Comparison of ENCODE assay signal across 17 mouse cellular contexts in the genomic region with DNA sequence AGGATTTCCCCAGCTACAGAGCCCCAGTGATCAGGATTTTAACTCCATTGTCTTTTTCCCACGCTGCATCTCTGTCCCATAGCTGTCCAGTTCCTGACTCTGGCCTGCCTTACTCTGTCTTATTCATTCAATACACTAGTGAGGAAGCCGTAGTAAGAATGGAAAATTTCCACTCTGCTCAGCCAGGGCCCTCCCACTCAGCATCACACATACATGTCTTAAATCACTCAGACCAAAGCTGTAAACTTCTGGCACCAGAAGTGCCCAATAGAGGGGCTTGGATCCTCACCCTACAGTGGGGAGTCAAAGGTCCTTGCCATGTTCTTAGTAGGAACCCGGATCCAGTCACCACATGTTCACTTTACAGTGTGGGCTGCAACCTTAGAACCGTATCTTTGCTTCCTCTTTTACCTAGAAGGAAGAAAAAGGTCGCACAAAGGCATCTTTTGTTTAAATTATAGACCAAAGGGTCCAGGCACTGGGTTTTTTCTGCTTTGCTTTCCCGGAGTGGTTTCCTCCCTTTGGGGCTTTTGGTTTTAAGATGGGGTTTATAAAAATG. TPM values are rescaled to one million over a fixed set of nuclear protein-coding genes. Genes with fewer than 3 reads are reported as not detected.
DNase-seq lines count a peak whose midpoint lies in the region; ATAC-seq lines count a peak whose summit lies in the region.
"Had no signal": no experiment of that assay in that cellular context is flagged by ENCODE, and none has a peak within 500 bp of the region (broad histone marks: within the 10 kb centered on the region; RNA-seq: fewer than 3 reads in every experiment).

No protein-coding gene starts in this region.

- 60% methylated on average over 6 of the region's 6 CpGs for WGBS in heart, embryonic 15.5 days
- 33% methylated on average over 6 of the region's 6 CpGs for WGBS in lung, embryonic 15.5 days
- WGBS in limb, embryonic 12.5 days: 57% methylated on average over 6 of the region's 6 CpGs
- 77% methylated on average over 6 of the region's 6 CpGs for WGBS in hindbrain, embryonic 10.5 days

- 0 out of 2 replicates have a peak, but pooled peaks have one; percentile 22 for ATAC-seq in heart, embryonic 15.5 days (replicated peaks; ENCODE audit: insufficient number of reproducible peaks, insufficient read depth, low FRiP score, low read depth)
- no peak for ATAC-seq in lung, embryonic 15.5 days (ENCODE audit: borderline replicate concordance, extremely low read depth, low FRiP score, low TSS enrichment)
- no peak for ATAC-seq in limb, embryonic 12.5 days (ENCODE audit: insufficient number of reproducible peaks, insufficient read depth, low FRiP score, low TSS enrichment, low read depth)
- ATAC-seq: activated CD4-positive, CD25-positive, alpha-beta regulatory T cell, adult 4 months; forebrain, embryonic 16.5 days; hindbrain, embryonic 16.5 days; midbrain, embryonic 13.5 days had no signal

- H3K9me3 ChIP-seq in heart, embryonic 15.5 days (replicated peaks): no peaks in the 10 kb centered on the region
- H3K9me3 ChIP-seq in lung, embryonic 15.5 days: no peaks in the 10 kb centered on the region
- H3K9me3 ChIP-seq in limb, embryonic 12.5 days: no peaks in the 10 kb centered on the region
- H3K9me3 ChIP-seq in hindbrain, embryonic 10.5 days: no peaks in the 10 kb centered on the region
- H3K9me3 ChIP-seq: heart, embryonic 13.5 days; liver, embryonic 15.5 days; midbrain, embryonic 13.5 days; stomach, embryonic 15.5 days had no signal

- no peak overlapping the region for H3K27ac ChIP-seq in heart, embryonic 15.5 days
- peak overlapping the region; percentile 7; the same call in 1 of the 2 replicates for H3K27ac ChIP-seq in lung, embryonic 15.5 days
- peak overlapping the region; percentile 23; the same call in 1 of the 2 replicates for H3K27ac ChIP-seq in limb, embryonic 12.5 days
- H3K27ac ChIP-seq in hindbrain, embryonic 10.5 days: no peak overlapping the region
- H3K27ac ChIP-seq: heart, embryonic 13.5 days; liver, embryonic 15.5 days; midbrain, embryonic 13.5 days; stomach, embryonic 15.5 days had no signal

- H3K4me3 ChIP-seq in heart, embryonic 15.5 days: no peak overlapping the region
- no peak overlapping the region for H3K4me3 ChIP-seq in lung, embryonic 15.5 days
- no peak overlapping the region for H3K4me3 ChIP-seq in limb, embryonic 12.5 days (replicated peaks)
- H3K4me3 ChIP-seq in hindbrain, embryonic 10.5 days: no peak overlapping the region
- H3K4me3 ChIP-seq: heart, embryonic 13.5 days; liver, embryonic 15.5 days; midbrain, embryonic 13.5 days; stomach, embryonic 15.5 days had no signal

- no peak for DNase-seq in heart, postnatal 10 days
- DNase-seq in lung, adult 18-20 months: no peak
- no peak for DNase-seq in right cerebral cortex, postnatal 4 days
- no peak for DNase-seq in layer of hippocampus, adult 9-10 months (ENCODE audit: low spot score)
- no peak for DNase-seq in hindbrain, embryonic 10.5 days (ENCODE audit: low spot score)

- H3K9ac ChIP-seq in heart, embryonic 15.5 days: no peak overlapping the region
- H3K9ac ChIP-seq in lung, embryonic 15.5 days: no peak overlapping the region
- H3K9ac ChIP-seq in limb, embryonic 12.5 days (replicated peaks): no peak overlapping the region
- H3K9ac ChIP-seq: heart, embryonic 13.5 days; liver, embryonic 15.5 days; midbrain, embryonic 13.5 days; stomach, embryonic 15.5 days had no signal

- intact Hi-C loops in heart, postnatal 10 days (cut with DNase I): no loop called here

- no peaks in the 10 kb centered on the region for H3K27me3 ChIP-seq in heart, embryonic 15.5 days
- H3K27me3 ChIP-seq in lung, embryonic 15.5 days: no peaks in the 10 kb centered on the region
- H3K27me3 ChIP-seq in limb, embryonic 12.5 days: peaks cover 4% of the 10 kb centered on the region; the same call in 1 of the 2 replicates
- H3K27me3 ChIP-seq in hindbrain, embryonic 10.5 days (ENCODE audit: insufficient read depth, poor library complexity, severe bottlenecking): no peaks in the 10 kb centered on the region
- H3K27me3 ChIP-seq: heart, embryonic 13.5 days; midbrain, embryonic 13.5 days; stomach, embryonic 15.5 days had no signal

- H3K36me3 ChIP-seq in heart, embryonic 15.5 days: no peaks in the 10 kb centered on the region
- no peaks in the 10 kb centered on the region for H3K36me3 ChIP-seq in lung, embryonic 15.5 days
- no peaks in the 10 kb centered on the region for H3K36me3 ChIP-seq in limb, embryonic 12.5 days
- no peaks in the 10 kb centered on the region for H3K36me3 ChIP-seq in hindbrain, embryonic 10.5 days
- H3K36me3 ChIP-seq: heart, embryonic 13.5 days; liver, embryonic 15.5 days; midbrain, embryonic 13.5 days; stomach, embryonic 15.5 days had no signal

- peaks cover 14% of the 10 kb centered on the region for H3K4me1 ChIP-seq in heart, embryonic 15.5 days (replicated peaks)
- H3K4me1 ChIP-seq in lung, embryonic 15.5 days: 0 out of 2 replicates have a peak, but pooled peaks cover 8% of the 10 kb centered on the region
- peaks cover 15% of the 10 kb centered on the region for H3K4me1 ChIP-seq in limb, embryonic 12.5 days (replicated peaks)
- H3K4me1 ChIP-seq in hindbrain, embryonic 10.5 days (replicated peaks): 0 out of 2 replicates have a peak, but pooled peaks cover 7% of the 10 kb centered on the region
- H3K4me1 ChIP-seq: midbrain, embryonic 13.5 days had no signal

- no peak overlapping the region for H3K4me2 ChIP-seq in heart, embryonic 15.5 days
- no peak overlapping the region for H3K4me2 ChIP-seq in lung, embryonic 15.5 days
- no peak overlapping the region for H3K4me2 ChIP-seq in limb, embryonic 12.5 days
- H3K4me2 ChIP-seq: heart, embryonic 13.5 days; liver, embryonic 15.5 days; midbrain, embryonic 13.5 days; stomach, embryonic 15.5 days had no signal

RNA-seq across cellular contexts. Expression of gene 9130230L23Rik, which starts 3.4 kb away (rescaled TPM):
- polyA plus RNA-seq in heart, embryonic 15.5 days (2015; fragmentation: Nextera tagmentation; extraction: Ambion mirVana): 0.13 and 0.60 TPM in 2 replicates
- not detected for total RNA-seq in heart, postnatal 10 days (2021)
- polyA plus RNA-seq in lung, embryonic 15.5 days (2015; fragmentation: Nextera tagmentation; extraction: Ambion mirVana): 1.0 and 1.5 TPM in 2 replicates
- polyA plus RNA-seq in limb, embryonic 12.5 days (2016; fragmentation: Nextera tagmentation; extraction: Ambion mirVana): 0.28 TPM in 1 of 2 replicates, not detected in the other
- polyA plus RNA-seq in hindbrain, embryonic 10.5 days (2016; fragmentation: Nextera tagmentation; extraction: Ambion mirVana): 0.35 and 0.39 TPM in 2 replicates
- total RNA-seq: layer of hippocampus, adult 8-10 months; left cerebral cortex, postnatal 25 days had no signal
- polyA plus RNA-seq: forebrain, embryonic 16.5 days; heart, embryonic 13.5 days had no signal

Comparison
In these comparisons a context has a peak if more than half of its experiments do, and no peak if none do; other contexts are left out.
1. H3K27ac ChIP-seq: peak in lung, embryonic 15.5 days (single experiment) and limb, embryonic 12.5 days (single experiment); none in heart, embryonic 15.5 days (single experiment) and hindbrain, embryonic 10.5 days (single experiment).